Mouse (Mus musculus) megakaryocyte, embryonic 14.5 days (primary cell): ENCODE results near the gene Clnk. TPM values are rescaled to one million over a fixed set of nuclear protein-coding genes. Genes with fewer than 3 reads are reported as not detected.

ENCODE experiments used
- H3K27me3 ChIP-seq: replicated peaks from 2 replicates; pipeline ENCODE3; 2012; ENCODE audit warnings: inconsistent platforms
- H3K36me3 ChIP-seq: replicated peaks from 2 replicates; pipeline ENCODE3; 2012; ENCODE audit warnings: low read length, inconsistent platforms, mixed read lengths
- H3K4me1 ChIP-seq: 2 replicates; pipeline ENCODE4 v1.6.1; 2012; ENCODE audit warnings: inconsistent platforms
- H3K4me3 ChIP-seq: replicated peaks from 2 replicates; pipeline ENCODE3; 2012; ENCODE audit warnings: moderate library complexity, mild to moderate bottlenecking, inconsistent platforms
- H3K9me3 ChIP-seq: 2 replicates; pipeline ENCODE4 v1.6.1; 2012; ENCODE audit warnings: inconsistent platforms
- FLI1 ChIP-seq: IDR thresholded peaks from 2 replicates; pipeline ENCODE4 v1.6.1; 2012; ENCODE audit warnings: low read length, inconsistent platforms, mixed read lengths
- GATA1 ChIP-seq: IDR thresholded peaks from 3 replicates; pipeline ENCODE4 v1.6.1; 2012; ENCODE audit warnings: mixed read lengths, low read length, inconsistent platforms, borderline replicate concordance
- polyA plus RNA-seq: library from polyadenylated mRNA; stranded (reverse); fragments of >175 nt; gene quantifications from 2 replicates; pipeline ENCODE4 v1.2.3, GENCODE M21; 2012; ENCODE audit warnings: low replicate concordance; ENCODE audit not compliant: insufficient read depth

The Clnk gene
- polyA plus RNA-seq, 1 experiment, result not detected

DNA sequence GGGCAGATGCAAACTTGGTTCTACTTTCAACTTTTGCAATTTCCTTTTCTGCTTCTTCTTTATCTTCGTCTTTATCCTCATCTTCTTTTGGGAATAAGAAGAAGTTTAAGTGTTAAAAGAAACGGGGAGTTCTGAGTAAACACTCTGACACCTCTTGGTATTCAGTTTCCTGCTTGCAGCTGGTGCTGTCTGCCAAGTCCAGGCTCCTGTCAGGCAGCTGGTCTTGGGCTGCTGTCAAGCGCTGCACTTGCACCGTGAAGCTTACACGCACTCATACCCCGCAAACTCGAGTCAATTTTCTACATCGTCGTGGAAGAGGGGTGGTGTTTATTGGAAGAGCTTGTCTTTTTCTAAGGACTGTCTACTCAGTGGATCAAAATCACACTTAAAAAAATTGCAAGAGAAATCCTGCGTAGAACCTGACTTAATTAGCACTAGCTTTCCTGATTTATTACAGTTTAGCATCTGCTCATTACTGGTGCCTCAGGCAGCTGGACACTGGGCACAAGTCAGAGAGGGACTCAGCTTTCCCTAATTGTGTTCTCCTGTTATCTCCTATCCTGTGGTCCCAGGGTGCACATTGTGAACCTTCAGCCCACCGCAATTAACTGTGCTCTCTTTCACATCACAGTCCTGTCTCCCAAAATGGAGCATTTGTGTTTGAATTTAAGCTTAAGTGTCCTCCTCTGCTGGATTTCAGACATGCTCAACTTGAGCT lies 3.5 kb upstream of the Clnk start:
- no peaks in the 10 kb centered on the region for H3K27me3 ChIP-seq
- H3K4me3 ChIP-seq, result no peak overlapping the region
- H3K36me3 ChIP-seq, result no peaks in the 10 kb centered on the region
- TF ChIP-seq GATA1, result no peak
- TF ChIP-seq FLI1, result no peak
- H3K9me3 ChIP-seq, result no peaks in the 10 kb centered on the region
- H3K4me1 ChIP-seq, result peaks cover 40% of the 10 kb centered on the region

- Histone ChIP-seq H3K27me3 (no peaks in the 10 kb centered on the region), H3K4me1 (peaks cover 42% of the 10 kb centered on the region), H3K36me3 (no peaks in the 10 kb centered on the region), H3K4me3 (no peak overlapping the region), H3K9me3 (no peaks in the 10 kb centered on the region)
- no peak for TF ChIP-seq GATA1
- no peak for TF ChIP-seq FLI1
Measured at GRCm38 (mm10) chr5:38875403-38875802, 1.2 kb downstream of the Clnk start.

- TF ChIP-seq GATA1 (no peak), FLI1 (no peak)
- H3K4me1 ChIP-seq, result peaks cover 42% of the 10 kb centered on the region
Measured at GRCm38 (mm10) chr5:38874931-38875330, 1.7 kb downstream of the Clnk start.

GRCm38 (mm10) chr5:38872906-38873305 lies 3.7 kb downstream of the Clnk start:
- H3K9me3 ChIP-seq, result no peaks in the 10 kb centered on the region
- H3K4me3 ChIP-seq, result no peak overlapping the region
- no peaks in the 10 kb centered on the region for H3K27me3 ChIP-seq
- TF ChIP-seq GATA1, result no peak
- TF ChIP-seq FLI1, result no peak
- peaks cover 34% of the 10 kb centered on the region for H3K4me1 ChIP-seq
- H3K36me3 ChIP-seq, result no peaks in the 10 kb centered on the region

More at GRCm38 (mm10) chr5:38874931-38875330, 1.7 kb downstream of the Clnk start:
- no peaks in the 10 kb centered on the region for H3K36me3 ChIP-seq
- no peak overlapping the region for H3K4me3 ChIP-seq
- no peaks in the 10 kb centered on the region for H3K27me3 ChIP-seq
- H3K9me3 ChIP-seq, result no peaks in the 10 kb centered on the region

GRCm38 (mm10) chr5:38871591-38871990 lies 5.0 kb downstream of the Clnk start:
- Histone ChIP-seq H3K9me3 (no peaks in the 10 kb centered on the region), H3K4me1 (peaks cover 29% of the 10 kb centered on the region), H3K36me3 (no peaks in the 10 kb centered on the region), H3K4me3 (no peak overlapping the region), H3K27me3 (no peaks in the 10 kb centered on the region)
- TF ChIP-seq FLI1 (no peak), GATA1 (no peak)

DNA sequence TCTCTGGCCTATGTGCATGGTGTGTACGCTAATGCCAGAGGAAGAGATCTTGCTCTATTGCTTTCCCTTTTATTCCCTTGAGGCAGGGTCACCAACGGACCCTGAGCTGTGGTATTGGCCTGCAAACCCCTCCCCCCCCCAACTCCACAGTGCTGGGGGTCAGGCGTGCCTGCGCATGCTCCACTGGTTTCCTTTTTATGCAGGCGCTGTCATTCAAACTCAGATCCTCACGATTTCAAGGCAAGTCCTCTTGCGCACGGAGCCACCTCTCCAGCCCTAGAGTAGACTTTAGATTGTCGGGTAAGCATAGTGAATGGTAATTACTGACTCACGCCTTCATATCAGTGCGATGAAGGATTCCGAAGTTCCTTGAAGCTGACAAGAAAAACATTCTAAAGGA lies 6.1 kb downstream of the Clnk start:
- H3K4me3 ChIP-seq, result peak overlapping the region; percentile 18
- TF ChIP-seq GATA1 (no peak), FLI1 (no peak)
- peaks cover 25% of the 10 kb centered on the region for H3K4me1 ChIP-seq
- no peaks in the 10 kb centered on the region for H3K9me3 ChIP-seq
- no peaks in the 10 kb centered on the region for H3K36me3 ChIP-seq
- no peaks in the 10 kb centered on the region for H3K27me3 ChIP-seq

- Histone ChIP-seq H3K9me3 (no peaks in the 10 kb centered on the region), H3K4me1 (peaks cover 25% of the 10 kb centered on the region), H3K4me3 (no peak overlapping the region), H3K27me3 (no peaks in the 10 kb centered on the region), H3K36me3 (no peaks in the 10 kb centered on the region)
- TF ChIP-seq GATA1, result no peak
- no peak for TF ChIP-seq FLI1
Measured at GRCm38 (mm10) chr5:38869976-38870375, 6.6 kb downstream of the Clnk start.

DNA sequence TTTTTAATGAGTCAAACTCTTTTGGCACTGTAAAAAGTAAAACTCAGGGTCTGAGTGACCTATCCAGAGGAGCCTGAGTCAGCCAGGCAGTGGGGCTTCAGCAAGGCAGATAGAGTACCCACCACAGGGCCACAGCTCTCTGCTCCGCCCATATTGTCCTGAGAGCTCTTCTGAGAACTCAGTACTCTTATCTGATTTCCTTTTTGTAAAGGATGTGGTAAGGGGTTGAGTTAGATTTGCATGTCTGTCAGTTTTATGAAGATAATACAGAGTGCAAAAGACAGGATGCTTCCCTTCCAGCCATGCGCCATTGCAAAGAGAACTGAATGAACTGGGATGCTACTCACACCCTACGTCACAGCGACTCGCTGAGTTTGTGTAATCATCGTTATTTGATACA lies 12.0 kb downstream of the Clnk start:
- TF ChIP-seq FLI1 (no peak), GATA1 (no peak)
- Histone ChIP-seq H3K27me3 (no peaks in the 10 kb centered on the region), H3K9me3 (no peaks in the 10 kb centered on the region), H3K4me3 (peak overlapping the region; percentile 81), H3K36me3 (no peaks in the 10 kb centered on the region), H3K4me1 (peaks cover 58% of the 10 kb centered on the region)

DNA sequence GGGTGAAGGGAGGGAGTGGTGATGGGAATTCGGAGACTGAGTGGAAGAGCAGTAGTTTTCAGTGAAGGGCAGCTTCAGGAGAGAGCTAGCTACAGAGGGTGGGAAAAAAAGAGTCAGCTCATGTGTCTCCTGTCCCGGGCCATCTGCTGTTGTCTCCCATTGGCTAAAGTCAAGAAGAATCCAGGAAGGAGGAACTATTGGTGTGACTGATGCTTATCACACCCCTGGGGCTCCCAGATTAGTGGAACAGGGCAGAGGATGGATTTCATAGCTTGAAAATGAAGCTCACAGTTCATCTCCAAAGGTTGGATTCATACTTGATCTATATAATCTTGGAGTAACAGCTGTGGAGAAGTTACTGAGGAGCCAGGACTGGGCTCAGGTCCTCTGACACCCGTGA lies 13.6 kb downstream of the Clnk start:
- Histone ChIP-seq H3K36me3 (no peaks in the 10 kb centered on the region), H3K4me3 (no peak overlapping the region), H3K27me3 (no peaks in the 10 kb centered on the region), H3K9me3 (no peaks in the 10 kb centered on the region), H3K4me1 (peaks cover 74% of the 10 kb centered on the region)
- TF ChIP-seq GATA1, result no peak

GRCm38 (mm10) chr5:38862288-38862985 lies 14.2 kb downstream of the Clnk start:
- Histone ChIP-seq H3K9me3 (no peaks in the 10 kb centered on the region), H3K36me3 (no peaks in the 10 kb centered on the region), H3K27me3 (no peaks in the 10 kb centered on the region), H3K4me3 (no peak overlapping the region), H3K4me1 (peaks cover 80% of the 10 kb centered on the region)
- no peak for TF ChIP-seq FLI1
- no peak for TF ChIP-seq GATA1
